Mouse (Mus musculus) stomach, postnatal 0 days (tissue): ENCODE measurements at regions not wholly inside any gene's neighbourhood (a gene's known extent, or its start where the extent isn't known, plus 50 kb on each side); places are given as distances from the start of the nearest gene placed in this dataset.

Experiments
- CTCF ChIP-seq: IDR thresholded peaks from 2 replicates; pipeline ENCODE4 v1.5.1; 2016; ENCODE audit warnings: antibody characterized with exemption, low read depth, mild to moderate bottlenecking, moderate library complexity
- EP300 ChIP-seq: optimal IDR thresholded peaks from 2 replicates; pipeline ENCODE3; 2016; ENCODE audit warnings: antibody characterized with exemption

- TF ChIP-seq EP300 (no peak), CTCF (no peak)
Observed at GRCm38 (mm10) chr1:90327237-90327636, 123.5 kb downstream of the Ackr3 start.
